Mouse (Mus musculus) hindbrain, embryonic 16.5 days (tissue): ENCODE measurements around the gene Gtf2i. TPM values are rescaled to one million over a fixed set of nuclear protein-coding genes. Genes with fewer than 3 reads are reported as not detected.
"Not testable (repeated sequence)": the region's sequence is repeated elsewhere in the genome, so short reads cannot be mapped to it uniquely, and the experiment has no call there.

ENCODE experiments used
- ATAC-seq: fragments of 200-750 bp; cut with Nextera tagmentation; 2 replicates; pipeline ENCODE4 v1.8.0; 2017; ENCODE audit warnings: moderate TSS enrichment, moderate library complexity
- H3K27ac ChIP-seq: fragments of 300-500 bp; sonication (generic); 2 replicates; pipeline ENCODE4 v1.5.1; 2014; ENCODE audit warnings: low read depth, mild to moderate bottlenecking, control low read depth, low read length, moderate library complexity
- H3K27me3 ChIP-seq: fragments of 300-500 bp; sonication (generic); replicated peaks from 2 replicates; pipeline ENCODE4 v1.6.1; 2014; ENCODE audit warnings: low read length; ENCODE audit not compliant: control insufficient read depth, insufficient read depth
- H3K36me3 ChIP-seq: fragments of 300-500 bp; sonication (generic); 2 replicates; pipeline ENCODE4 v1.6.1; 2014; ENCODE audit warnings: mild to moderate bottlenecking, low read length, moderate library complexity, mixed read lengths; ENCODE audit not compliant: control insufficient read depth, insufficient read depth
- H3K4me1 ChIP-seq: fragments of 300-500 bp; sonication (generic); 2 replicates; pipeline ENCODE4 v1.6.1; 2014; ENCODE audit warnings: low read depth, low read length; ENCODE audit not compliant: control insufficient read depth, insufficient read depth
- H3K4me2 ChIP-seq: fragments of 300-500 bp; sonication (generic); 2 replicates; pipeline ENCODE4 v1.6.1; 2014; ENCODE audit warnings: mild to moderate bottlenecking, low read length, control low read depth, moderate library complexity
- H3K4me3 ChIP-seq: fragments of 300-500 bp; sonication (generic); 2 replicates; pipeline ENCODE4 v1.5.1; 2014; ENCODE audit warnings: mild to moderate bottlenecking, low read length, control low read depth, moderate library complexity
- H3K9ac ChIP-seq: fragments of 300-500 bp; sonication (generic); 2 replicates; pipeline ENCODE4 v1.6.1; 2014; ENCODE audit warnings: low read depth, mild to moderate bottlenecking, control low read depth, low read length, moderate library complexity
- H3K9me3 ChIP-seq: fragments of 300-500 bp; sonication (generic); 2 replicates; pipeline ENCODE4 v1.6.1; 2014; ENCODE audit warnings: mild to moderate bottlenecking, low read length, moderate library complexity; ENCODE audit not compliant: control insufficient read depth
- WGBS: fragments of 180-500 bp; shearing (Covaris S2); extraction: QIAGEN DNeasy Blood & Tissue Kit; methylation state at CpG from one replicate; pipeline ENCODE4 v1.1.7; 2014; 5-methylcytosine and 5-hydroxymethylcytosine counted together
- polyA plus RNA-seq: library from polyadenylated mRNA; unstranded; fragments of >200 nt; fragmentation: Nextera tagmentation; extraction: Ambion mirVana; gene quantifications from 2 replicates; pipeline ENCODE4 v1.2.1, GENCODE M21; 2015

The Gtf2i gene
- polyA plus RNA-seq, 1 experiment from 2014 or later, result 132 TPM

DNA sequence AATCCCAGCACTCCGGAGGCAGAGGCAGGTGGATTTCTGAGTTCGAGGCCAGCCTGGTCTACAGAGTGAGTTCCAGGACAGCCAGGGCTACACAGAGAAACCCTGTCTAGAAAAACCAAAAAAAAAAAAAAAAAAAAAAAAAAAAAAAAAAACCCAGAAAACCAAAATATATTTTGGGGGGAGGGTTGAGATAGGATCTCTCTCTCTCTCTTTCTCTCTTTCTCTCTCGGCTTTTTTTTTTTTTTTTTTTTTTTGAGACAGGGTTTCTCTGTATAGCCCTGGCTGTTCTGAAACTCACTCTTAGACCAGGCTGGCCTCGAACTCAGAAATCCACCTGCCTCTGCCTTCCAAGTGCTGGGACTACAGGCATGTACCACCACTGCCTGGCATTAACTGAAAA, 29.0 kb upstream of the Gtf2i start:
- H3K9me3 ChIP-seq, H3K4me3 ChIP-seq, H3K4me1 ChIP-seq, H3K4me2 ChIP-seq, ATAC-seq, H3K9ac ChIP-seq, H3K36me3 ChIP-seq, H3K27ac ChIP-seq, H3K27me3 ChIP-seq: not testable (repeated sequence)
- 95% methylated on average over 3 of the region's 4 CpGs for WGBS

DNA sequence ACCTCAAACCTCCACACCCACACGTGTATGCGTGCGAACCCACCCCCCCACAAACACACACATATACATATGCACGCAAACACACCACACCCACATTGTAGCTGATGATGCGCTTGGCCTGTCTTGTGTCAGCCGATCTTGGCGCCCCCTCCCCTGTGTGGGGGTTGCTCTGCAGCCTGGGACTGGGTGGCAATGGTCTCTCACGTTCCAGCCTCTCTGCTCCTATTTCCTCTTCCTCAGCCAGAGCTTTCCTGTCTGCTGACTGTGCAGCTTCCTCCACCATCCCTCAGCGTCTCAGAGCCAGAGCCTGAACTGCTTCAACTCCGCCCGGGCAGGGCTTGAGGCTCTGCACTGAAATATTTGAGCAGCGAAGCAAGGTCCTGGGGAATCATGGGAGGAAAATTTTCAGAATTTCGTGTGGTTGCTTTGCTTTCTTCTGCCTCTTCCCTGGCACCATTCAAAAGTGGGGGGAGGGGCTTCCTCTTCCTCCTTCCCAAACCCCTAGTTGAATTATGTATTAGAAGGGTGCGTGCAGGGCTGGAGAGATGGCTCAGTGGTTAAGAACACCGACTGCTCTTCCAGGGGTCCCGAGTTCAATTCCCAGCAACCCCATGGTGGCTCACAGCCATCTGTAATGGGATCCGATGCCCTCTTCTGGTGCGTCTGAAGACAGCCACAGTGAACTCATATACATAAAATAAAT, 28.1 kb upstream of the Gtf2i start:
- H3K9me3 ChIP-seq, result no peaks in the 10 kb centered on the region
- no peak for ATAC-seq
- no peaks in the 10 kb centered on the region for H3K4me1 ChIP-seq
- no peaks in the 10 kb centered on the region for H3K27me3 ChIP-seq
- no peak overlapping the region for H3K4me2 ChIP-seq
- no peak overlapping the region for H3K4me3 ChIP-seq
- H3K9ac ChIP-seq, result no peak overlapping the region
- no peaks in the 10 kb centered on the region for H3K36me3 ChIP-seq
- WGBS, result 84% methylated on average over 18 of the region's 18 CpGs
- H3K27ac ChIP-seq, result no peak overlapping the region

DNA sequence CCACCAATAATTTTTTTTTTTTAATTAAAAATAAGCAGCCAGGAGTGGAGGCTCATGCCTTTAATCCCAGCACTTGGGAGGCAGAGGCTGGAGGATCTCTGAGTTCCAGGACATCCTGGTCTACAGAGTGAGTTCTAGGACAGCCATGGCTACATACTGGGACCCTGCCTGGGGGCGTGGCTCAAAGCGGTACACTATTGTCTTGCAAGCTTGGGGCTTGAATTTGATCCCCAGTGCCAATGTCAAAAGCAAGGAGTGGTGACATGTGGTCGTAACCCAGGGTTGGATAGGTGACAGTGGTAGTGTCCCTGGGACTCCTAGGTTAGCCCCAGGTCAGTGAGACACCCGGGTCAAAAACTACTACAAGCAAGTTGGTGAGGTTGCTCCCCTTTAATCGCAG, 27.2 kb upstream of the Gtf2i start:
- no peak overlapping the region for H3K9ac ChIP-seq
- WGBS, result 90% methylated on average over 5 of the region's 5 CpGs
- H3K4me2 ChIP-seq, result no peak overlapping the region
- H3K4me1 ChIP-seq, result no peaks in the 10 kb centered on the region
- ATAC-seq, result no peak
- H3K27ac ChIP-seq, result no peak overlapping the region
- no peaks in the 10 kb centered on the region for H3K36me3 ChIP-seq
- no peaks in the 10 kb centered on the region for H3K27me3 ChIP-seq
- no peak overlapping the region for H3K4me3 ChIP-seq
- no peaks in the 10 kb centered on the region for H3K9me3 ChIP-seq

DNA sequence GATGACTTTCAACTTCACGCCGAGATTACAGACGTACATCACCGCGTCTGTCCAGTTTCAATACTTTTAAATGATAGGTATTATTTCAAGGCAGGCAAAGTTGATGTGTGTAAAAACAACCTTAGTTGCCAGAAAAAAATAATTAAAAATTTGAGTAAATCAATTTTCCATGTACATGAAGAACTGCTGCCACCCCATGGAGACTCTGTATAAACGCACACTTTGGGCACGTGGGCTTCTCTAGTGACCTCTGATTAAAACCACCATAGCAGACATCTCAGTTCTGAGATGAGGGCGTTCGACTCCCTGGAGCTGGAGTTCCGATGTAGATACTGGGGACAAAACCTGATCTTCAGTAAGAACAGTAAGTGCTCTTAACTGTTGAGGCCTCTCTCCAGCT, 26.8 kb upstream of the Gtf2i start:
- no peak for ATAC-seq
- 67% methylated on average over 10 of the region's 10 CpGs for WGBS
- no peaks in the 10 kb centered on the region for H3K9me3 ChIP-seq

DNA sequence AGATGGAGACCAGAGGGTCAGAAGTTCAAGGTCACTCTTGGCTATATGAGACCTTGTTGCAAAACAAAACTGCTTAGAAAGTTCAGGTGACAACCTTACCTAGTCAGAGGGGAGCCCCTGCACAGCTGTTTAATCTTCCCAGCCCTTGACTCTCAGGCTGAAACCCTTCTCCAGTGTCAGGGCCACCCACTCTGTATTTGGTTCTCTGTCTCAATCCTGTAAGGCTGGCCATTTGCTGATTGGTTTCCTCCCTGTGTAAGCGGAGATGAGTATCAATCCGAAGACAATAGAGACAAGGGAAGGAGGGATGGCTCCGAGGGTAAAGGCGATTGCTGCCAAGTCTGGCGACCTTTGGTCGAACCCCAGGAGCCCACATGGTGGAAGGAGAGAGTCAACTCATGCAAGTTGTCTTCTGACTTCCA, 25.6 kb upstream of the Gtf2i start:
- no peak overlapping the region for H3K4me2 ChIP-seq
- no peaks in the 10 kb centered on the region for H3K9me3 ChIP-seq
- H3K4me3 ChIP-seq, result no peak overlapping the region
- no peaks in the 10 kb centered on the region for H3K36me3 ChIP-seq
- no peaks in the 10 kb centered on the region for H3K27me3 ChIP-seq
- H3K4me1 ChIP-seq, result no peaks in the 10 kb centered on the region
- no peak overlapping the region for H3K27ac ChIP-seq
- no peak for ATAC-seq
- WGBS, result 17% methylated on average over 6 of the region's 6 CpGs
- H3K9ac ChIP-seq, result no peak overlapping the region

More for the DNA sequence above, 26.8 kb upstream of the Gtf2i start:
- H3K36me3 ChIP-seq, result no peaks in the 10 kb centered on the region
- H3K9ac ChIP-seq, result no peak overlapping the region
- H3K27me3 ChIP-seq, result no peaks in the 10 kb centered on the region
- H3K4me1 ChIP-seq, result no peaks in the 10 kb centered on the region
- H3K4me2 ChIP-seq, result no peak overlapping the region
- no peak overlapping the region for H3K27ac ChIP-seq
- no peak overlapping the region for H3K4me3 ChIP-seq

DNA sequence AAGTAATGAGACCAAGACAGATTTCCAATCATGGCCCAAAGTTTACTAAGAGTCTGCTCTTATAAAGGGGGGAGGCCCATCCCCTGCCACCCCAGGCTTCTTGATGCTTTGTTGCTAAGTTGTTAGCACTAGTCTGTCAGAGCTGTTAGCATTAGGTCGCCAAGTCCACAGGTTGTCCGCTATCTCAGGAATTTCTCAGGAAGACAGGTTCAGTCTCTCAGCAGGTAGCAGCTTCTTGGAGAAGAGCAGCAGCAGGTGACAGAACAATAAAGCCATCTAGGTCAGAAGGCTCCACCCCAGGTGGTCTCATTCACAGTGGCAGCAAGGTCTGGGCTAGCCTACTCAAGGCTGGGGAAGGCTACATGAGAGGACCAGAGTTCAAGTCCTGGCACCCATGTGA, 22.5 kb upstream of the Gtf2i start:
- not testable (repeated sequence) for H3K4me1 ChIP-seq, H3K27ac ChIP-seq, H3K9ac ChIP-seq, H3K27me3 ChIP-seq, H3K9me3 ChIP-seq, ATAC-seq, H3K4me3 ChIP-seq, H3K36me3 ChIP-seq, H3K4me2 ChIP-seq
- 71% methylated on average over 2 of the region's 2 CpGs for WGBS

DNA sequence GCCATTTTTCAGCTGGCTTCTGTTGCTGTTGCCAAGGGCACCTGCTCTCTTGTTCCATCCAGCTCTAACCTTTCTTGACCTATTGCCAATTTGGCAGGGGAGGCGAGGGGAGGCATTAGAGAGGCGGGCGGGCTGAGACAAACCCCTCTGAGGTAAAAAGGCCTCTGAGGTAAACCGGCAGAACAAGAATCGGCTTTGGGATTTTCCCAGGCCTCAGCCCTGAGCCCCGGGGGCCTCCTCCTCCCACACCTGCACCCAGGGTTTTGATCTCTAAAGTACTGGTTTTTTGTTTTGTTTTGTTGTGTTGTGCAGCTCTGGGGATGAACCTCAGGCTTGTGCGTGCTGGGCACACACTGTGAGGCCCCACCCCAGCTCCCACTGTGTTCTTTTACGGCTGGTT, 18.2 kb upstream of the Gtf2i start:
- no peak overlapping the region for H3K4me2 ChIP-seq
- WGBS, result 29% methylated on average over 8 of the region's 8 CpGs
- no peaks in the 10 kb centered on the region for H3K27me3 ChIP-seq
- H3K27ac ChIP-seq, result peak overlapping the region; percentile 2; the same call in 1 of the 2 replicates
- no peaks in the 10 kb centered on the region for H3K36me3 ChIP-seq
- H3K9ac ChIP-seq, result no peak overlapping the region
- no peaks in the 10 kb centered on the region for H3K9me3 ChIP-seq
- no peak overlapping the region for H3K4me3 ChIP-seq
- ATAC-seq, result no peak
- H3K4me1 ChIP-seq, result no peaks in the 10 kb centered on the region

DNA sequence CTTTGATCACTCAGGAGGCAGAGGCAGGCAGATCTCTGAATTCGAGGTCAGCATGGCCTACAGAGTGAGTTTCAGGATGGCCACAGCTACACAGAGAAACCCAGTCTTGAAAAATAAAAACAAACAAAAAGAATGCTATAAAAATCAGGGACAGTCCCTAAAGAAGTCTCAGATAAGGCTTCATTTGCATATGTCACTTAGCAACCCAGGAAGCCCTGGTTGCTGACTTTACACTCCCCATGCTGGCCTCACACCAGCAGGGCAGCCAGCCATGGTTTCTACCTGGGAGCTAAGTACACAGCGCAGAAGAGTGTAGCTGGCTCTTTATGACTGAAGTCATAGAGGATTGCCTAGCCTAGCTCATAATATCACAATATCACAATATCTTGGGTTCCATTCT, 15.5 kb upstream of the Gtf2i start:
- ATAC-seq, result no peak
- no peak overlapping the region for H3K4me2 ChIP-seq
- H3K36me3 ChIP-seq, result no peaks in the 10 kb centered on the region
- H3K27me3 ChIP-seq, result no peaks in the 10 kb centered on the region
- no peaks in the 10 kb centered on the region for H3K9me3 ChIP-seq
- H3K4me1 ChIP-seq, result no peaks in the 10 kb centered on the region
- no peak overlapping the region for H3K27ac ChIP-seq
- no peak overlapping the region for H3K9ac ChIP-seq
- no peak overlapping the region for H3K4me3 ChIP-seq
- WGBS, result 88% methylated on average over 2 of the region's 2 CpGs

DNA sequence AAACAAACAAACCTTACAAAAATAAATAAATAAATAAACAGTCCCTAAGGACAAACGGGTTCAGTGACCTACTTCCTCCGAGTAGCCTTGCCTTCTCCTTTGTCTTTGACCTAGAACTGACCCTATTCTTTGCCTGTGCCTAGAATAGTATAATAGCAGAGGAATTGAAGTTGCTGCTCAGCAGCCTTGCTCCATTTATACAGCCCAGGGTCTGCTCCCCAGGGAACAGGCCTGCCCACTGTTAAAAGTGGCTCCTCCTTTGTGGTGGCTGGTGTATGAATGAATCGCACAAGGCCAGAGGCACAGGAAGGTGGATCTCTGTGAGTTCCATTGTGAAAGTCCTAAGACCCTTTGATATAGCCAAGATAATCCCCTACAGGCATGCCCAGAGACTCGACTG, 14.8 kb upstream of the Gtf2i start:
- ATAC-seq, result no peak
- no peak overlapping the region for H3K4me3 ChIP-seq
- 24% methylated on average over 4 of the region's 4 CpGs for WGBS

More for the DNA sequence above, 14.8 kb upstream of the Gtf2i start:
- no peak overlapping the region for H3K4me2 ChIP-seq
- no peak overlapping the region for H3K9ac ChIP-seq
- H3K9me3 ChIP-seq, result no peaks in the 10 kb centered on the region
- no peaks in the 10 kb centered on the region for H3K27me3 ChIP-seq
- no peaks in the 10 kb centered on the region for H3K4me1 ChIP-seq
- no peak overlapping the region for H3K27ac ChIP-seq
- no peaks in the 10 kb centered on the region for H3K36me3 ChIP-seq
